Mouse (Mus musculus) cerebellum, adult 8-10 months (tissue): Measurements from ENCODE around the gene Il31.
"Not testable (repeated sequence)": the region's sequence is repeated elsewhere in the genome, so short reads cannot be mapped to it uniquely, and the experiment has no call there.

ENCODE experiments used
- DNase-seq: peaks from one replicate; pipeline ENCODE4 v3.0.0; 2022

The Il31 gene

DNA sequence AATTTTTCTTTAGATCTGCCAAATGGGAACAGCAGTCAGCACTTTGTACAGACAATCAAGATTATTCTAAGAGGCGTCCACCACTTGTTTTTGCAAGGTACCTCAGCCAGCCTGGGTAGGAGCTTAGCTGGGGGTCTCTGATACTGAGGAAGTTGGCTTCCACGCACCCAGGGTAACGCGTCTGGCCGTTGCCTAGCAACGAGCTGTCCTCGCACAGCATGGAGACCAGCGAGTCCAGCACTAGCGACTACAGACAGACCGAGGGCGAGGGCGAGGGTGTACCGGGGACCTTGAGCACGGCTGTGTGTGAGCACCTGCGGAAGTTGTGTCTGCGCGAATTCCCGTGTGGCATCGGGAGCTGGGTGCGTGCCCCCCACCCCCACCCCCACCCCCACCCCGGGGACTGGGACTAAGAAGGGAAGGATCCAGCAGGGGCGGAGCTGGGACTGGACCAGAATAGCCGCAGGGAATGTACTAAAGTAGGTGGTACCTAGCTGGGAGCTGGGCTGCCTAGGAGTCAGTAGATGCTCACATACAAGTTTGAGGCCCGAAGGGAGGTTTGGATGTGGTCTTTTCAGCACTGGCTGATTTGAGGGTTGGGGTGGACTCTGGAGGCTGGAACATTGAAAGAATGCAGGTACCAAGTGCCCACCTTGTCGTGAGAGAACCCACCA is at the start of gene Il31, which contains the start of gene Lrrc43:
TSS of gene Il31 (minus strand) at position 378 of the 674 bp plus-strand sequence.
TSS of gene Lrrc43 (plus strand) at position 194 of the 674 bp plus-strand sequence.
- DNase-seq, result no peak

DNA sequence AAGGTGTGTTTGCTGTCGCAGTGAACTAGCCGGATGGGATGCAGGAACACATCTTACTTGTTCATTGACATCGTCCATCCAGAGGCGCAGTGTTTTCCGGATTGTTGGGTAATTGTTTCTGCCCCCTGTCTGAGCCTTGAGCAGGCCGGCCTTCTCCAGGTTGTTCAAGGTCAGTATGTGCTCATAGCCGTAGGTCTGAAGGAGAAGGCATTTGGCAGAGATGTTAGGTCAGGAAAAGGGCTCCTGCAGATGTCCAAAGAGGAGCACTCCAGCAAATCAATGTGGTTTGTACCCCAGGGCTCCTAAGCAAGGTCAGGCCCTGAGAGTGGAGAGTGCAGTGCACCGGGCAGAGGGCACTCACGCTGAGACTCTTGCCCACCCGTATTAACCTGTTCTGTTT is 44.5 kb upstream of the Il31 start:
- peak; percentile 0 for DNase-seq

DNA sequence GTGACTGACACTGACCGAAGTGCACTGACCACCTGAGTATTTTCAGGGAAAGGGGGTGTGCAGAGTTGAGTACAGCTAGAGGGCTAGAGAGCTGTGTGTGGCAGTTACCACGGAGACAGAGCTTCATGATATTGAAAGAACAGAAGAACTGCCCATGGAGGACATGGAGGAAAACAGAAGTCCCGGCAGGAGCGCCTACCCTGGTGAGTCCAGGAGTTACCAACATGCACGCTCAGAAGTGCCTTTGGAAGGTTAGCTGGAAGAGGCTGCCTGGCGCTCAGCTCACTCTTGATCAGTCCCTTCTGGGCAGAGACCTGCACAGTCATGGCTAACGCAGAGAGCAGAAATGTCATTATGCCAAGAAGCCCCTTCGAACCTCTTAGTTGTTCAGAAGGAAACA is 40.8 kb upstream of the Il31 start:
- DNase-seq, result peak; percentile 1

DNA sequence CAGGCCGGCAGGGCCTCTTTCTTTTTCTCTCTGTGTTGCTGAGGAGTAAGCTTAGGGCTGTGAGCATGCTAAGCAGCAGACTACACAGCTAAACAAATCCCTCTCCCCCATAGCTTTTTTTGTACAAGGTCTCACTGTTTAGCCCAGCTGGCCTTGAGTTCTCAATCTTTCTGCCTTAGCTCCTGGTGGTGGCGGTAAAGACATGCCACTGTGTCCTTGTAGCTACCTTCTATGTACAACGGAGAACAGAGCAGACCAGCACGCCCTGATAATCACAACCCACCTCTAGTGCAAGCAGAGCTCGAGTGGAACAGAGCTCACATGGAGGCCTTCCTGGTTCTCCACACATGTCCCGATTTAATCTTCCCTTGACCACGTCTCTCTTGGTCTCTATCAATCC is 39.4 kb upstream of the Il31 start:
- peak; percentile 0 for DNase-seq

DNA sequence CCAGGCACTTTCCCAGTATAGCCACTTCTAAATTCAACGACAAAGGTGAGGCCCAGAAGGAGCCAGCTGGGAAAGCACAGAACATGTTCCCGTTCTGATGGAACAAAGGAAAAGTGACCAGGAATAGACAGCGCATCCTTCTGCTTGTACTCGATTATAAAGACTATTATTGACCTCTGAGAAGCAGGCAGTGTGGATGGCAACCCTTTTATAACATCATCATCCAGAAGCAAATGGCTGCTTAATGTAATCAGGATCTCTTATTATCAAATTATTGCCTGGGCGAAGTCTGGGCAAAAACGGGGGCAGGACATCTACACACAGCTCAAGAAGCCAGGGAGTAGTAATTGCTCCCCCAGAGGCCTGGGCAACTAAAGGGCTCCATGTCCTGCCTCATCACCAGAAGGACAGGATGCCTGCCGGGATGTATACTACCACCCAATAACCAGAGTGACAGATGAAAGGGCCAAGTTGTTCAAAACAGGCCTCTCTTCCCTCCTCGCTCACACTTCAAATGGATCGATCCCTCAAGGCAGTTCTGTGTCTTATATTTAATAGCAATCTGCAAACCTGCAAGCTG is 36.7 kb upstream of the Il31 start:
- peak; percentile 1 for DNase-seq

DNA sequence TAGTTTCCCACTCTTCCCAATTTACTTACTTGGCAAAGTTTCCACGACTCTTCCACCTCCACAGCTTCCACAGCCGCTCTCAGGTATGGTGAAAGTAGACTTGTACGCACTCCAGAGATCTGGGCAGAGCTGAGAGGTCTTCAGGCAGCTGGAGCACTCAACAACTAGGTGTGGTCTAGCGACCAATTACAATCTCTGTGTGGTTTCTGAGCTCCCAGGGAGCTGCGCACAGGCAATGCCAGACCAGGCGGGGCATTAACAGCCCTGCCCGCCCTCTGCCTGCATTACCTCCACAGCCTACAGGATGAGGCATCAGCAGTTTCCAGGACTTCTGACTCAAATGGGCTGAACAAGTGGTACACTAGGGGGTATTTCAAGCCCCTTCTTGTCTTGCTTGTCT is 36.0 kb upstream of the Il31 start, which contains the start of gene Gm49027:
TSS of gene Gm49027 (minus strand) at position 208 of the 400 bp plus-strand sequence.
- DNase-seq, result peak; percentile 8

DNA sequence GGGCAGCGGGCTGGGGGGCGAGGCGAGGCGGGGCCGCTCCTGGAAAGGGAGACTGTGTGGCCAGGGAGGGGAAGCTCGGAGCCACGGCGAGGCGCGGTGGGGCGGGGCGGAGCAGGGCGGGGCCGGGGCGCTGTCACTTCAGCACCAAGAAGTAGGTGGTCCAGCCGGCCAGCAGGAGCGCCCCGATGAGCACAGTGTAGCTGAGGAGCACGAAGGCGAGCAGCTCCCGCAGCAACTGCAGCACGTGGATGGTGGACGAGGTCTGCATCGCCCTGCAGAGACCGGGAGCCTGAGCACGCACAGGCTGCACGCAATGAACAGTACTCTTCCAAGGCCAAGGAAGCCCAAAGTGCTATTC is 35.1 kb upstream of the Il31 start:
- DNase-seq, result no peak

DNA sequence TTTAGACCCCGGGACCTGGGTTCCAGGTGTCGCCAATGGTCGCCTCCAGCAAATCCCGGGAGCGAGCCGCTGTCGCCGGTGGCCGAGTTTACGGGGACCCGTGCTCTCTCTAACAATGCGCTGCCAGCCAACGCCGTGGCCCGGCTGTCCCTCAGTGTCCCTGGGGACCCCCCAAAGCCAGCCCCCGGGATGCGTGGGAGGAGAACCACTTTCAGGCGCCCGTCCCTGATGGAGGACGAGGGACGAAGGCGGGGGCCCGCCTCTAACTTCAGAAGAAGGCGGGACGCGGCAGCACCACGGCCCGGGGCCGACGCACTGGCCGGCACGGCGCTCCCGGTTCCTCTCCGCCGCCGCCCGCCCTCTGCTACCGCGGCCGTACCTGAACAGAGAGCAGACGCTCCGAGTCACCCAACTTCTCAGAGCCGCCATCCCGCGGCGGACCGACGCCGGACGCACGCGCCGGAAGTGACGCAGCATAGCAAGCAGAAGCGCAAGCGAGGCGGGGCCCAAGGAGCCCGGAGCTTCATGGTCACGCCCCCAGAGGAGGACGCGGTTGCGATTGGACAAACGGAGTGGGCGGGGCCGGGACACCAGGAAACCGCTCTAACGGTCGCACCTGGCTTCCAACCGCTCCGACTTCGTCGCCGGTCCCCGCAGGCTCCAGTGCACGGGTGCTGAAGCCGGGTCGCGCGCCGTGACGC is 34.6 kb upstream of the Il31 start, which contains the start of gene Diablo:
TSS of gene Diablo (minus strand) at position 485 of the 701 bp plus-strand sequence.
- DNase-seq, result peak; percentile 96

DNA sequence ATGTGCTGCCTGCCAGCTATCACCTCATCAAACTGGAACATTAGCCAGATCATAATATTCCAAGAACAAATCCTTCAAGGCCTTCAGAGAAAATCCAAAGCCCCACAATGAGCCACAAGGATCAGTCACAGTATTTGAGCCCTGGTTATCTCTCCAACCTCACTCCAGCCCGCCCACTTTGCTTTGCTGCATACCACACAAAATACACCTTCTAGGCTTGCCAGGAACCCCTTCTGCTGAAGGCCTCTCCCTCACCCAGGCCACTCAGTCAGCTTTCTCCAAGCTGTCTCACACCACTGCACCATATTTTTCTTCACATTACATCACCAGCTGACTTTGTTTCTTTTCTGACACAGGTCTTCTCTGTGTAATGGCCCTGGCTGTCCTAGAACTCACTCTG is 32.9 kb upstream of the Il31 start:
- no peak for DNase-seq

DNA sequence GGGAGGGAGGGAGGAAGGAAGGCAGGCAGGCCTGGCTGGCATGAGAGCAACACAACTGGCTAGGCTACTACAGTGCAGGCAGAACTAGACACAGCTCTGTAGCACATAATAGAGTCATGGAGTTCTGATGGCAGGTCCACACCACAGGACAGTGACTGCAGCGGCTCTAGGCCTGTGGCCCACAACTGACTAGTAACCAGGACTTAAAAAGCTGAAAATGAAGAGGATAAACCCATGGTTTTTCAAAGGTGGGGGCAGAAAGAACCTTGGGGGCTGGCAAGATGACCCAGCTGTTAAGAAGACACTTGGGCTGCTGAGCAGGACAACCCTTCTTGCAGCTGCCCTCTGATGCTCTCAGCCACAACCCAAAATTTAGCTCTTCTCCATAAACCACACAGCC is 32.3 kb upstream of the Il31 start:
- DNase-seq, result no peak

DNA sequence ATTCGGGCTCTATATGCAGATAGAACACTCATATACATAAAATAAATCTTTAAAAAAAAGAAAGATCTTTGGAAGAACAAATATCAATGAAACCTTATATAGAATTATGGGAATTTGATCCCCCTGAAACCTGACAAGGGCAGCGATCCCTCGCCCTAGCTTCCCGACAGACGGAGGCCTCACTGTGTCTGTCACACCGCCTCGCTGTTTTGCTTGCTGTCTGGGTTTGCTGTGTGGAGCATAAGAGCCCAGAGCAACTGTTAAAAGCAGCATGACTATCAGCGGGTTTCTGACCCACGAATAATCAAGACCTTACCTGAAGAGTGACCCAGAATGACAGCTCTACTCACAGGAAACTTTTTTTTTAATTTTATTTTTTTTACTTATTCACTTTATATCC is 31.4 kb upstream of the Il31 start:
- DNase-seq, result no peak

DNA sequence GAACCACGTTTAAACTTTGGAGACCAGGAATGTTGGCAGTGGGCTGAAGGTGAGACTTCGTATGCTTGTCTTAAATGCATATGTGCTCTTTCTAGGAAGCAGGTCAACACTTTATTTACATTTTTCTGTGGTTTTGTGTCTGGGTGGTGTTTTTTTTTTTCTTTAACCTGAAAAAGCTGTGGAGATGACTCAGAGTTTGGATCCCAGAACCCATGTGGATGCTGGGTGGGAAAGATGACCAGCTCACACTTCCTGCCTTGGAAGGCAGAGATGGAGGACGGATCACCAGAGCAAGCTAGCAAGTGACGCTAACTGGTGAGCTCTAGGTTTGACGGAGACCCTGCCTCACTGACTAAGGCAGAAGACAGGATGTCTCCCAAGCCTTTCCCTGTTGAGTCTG is 25.6 kb upstream of the Il31 start:
- DNase-seq, result no peak

DNA sequence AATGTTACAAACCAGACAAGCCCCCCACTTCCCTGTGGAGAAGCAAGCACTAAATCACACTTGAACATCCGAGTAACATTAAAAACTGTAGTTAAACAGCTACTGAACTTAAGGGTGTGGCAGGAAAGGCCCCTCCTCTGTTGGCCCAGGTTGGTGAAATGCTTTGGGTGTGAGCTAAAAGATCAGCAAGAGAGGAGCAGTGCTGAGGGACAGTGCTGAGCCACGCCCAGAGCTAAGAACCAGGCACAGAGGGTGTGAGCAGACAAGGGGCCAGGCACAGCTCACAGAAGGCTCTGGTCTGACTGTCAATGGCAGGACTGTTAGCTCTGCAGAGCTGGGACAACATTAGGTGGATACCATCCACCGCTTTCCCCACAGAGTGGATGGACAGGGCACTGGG is 22.8 kb upstream of the Il31 start:
- DNase-seq, result no peak

DNA sequence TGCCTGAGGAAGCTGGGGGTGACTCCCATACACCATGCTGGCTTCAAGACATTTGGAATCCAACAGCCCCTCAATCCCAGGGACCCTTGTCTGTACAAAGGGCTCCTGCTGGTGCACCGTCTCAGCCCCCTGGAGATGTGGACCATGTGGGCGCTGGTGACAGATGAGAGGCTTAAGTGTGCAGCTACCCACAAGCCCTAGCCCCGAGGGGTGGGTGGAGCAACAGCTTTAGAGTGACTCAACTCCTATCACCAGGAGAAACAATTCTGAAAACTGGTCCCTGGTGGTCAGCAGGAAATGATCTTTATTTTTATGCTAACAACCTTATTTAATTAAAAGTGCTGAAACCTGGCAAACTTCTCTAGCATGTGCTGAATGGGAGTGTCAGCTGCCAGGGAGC is 22.1 kb upstream of the Il31 start:
- not testable (repeated sequence) for DNase-seq

DNA sequence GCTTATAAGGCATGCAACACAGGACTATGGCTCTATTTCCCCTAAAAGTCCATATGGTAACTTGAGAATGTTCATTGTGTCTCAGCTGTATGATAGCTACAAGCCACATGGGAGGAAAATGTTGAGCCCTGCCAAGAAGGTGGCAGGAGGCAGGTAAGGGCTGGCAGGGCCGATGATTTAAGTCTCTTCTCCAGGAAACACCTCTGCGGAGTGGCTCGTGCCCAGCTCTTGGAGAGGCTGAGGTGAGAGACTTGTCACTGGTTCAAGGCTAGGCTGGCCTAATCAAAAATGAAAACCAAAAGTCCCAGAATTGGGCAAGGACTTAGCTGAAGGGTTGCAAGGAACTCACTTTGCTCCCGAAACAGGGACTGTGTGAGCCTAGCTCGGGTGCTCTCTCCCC is 20.9 kb upstream of the Il31 start, which contains the start of gene B3gnt4:
TSS of gene B3gnt4 (plus strand) at position 301 of the 400 bp plus-strand sequence.
- DNase-seq, result no peak

DNA sequence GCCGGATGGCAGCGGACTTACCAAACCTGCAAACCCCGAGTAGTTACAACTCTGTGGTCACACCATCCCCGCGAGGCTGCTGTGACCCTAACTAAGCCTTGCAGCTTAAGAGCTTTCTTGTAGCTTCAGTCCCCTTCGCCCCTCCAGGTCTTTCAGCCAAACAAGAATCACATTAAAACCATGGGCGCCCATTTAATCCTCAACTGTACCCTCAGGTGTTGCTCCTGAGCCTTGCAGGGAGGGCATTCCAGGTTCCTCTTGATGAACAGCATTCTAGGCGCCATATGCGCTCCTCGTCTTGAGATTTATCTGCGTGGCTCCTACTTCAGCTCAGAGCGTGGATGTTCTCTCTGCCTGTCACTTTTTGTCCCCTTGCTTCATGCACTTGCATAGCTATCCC is 19.6 kb upstream of the Il31 start:
- no peak for DNase-seq

DNA sequence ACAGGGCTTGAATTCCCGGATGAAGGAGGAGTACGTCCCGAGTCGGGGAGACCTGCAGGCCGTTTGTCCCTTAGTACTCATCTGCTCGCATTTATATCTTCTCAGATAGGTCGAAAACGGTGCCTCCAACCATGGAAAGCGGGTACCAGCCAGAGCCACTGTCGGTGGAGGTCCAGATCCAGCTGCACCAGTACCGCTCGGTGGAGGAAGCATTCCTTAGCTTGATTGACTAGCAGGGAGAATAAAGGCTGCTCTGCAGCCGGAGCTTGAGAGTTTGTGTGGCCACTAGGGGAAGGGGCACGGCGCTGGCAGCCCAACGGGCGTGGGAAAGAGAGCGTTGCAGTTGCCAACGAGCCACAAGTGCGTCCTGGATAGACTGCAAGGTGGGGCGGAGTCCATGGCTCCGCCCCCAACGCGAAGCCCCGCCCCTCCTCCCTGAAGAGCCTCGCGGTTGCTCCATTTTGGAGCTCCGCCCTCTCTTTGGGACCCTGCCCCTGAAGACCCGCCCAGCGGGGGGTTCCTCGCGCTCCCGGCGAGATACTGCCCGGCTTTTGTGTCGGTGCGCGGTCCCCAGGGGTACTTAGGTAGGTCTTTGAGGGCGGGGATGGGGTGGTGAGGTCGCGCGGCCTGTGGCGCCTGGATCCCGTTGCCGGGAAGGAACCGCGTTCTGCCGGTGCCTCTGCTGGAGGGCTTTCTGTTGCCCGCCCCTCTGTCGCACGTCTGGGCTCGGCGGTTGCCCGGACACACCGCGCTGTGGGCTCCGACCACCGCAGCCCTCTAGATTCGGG is 18.8 kb upstream of the Il31 start:
- peak; percentile 56 for DNase-seq

DNA sequence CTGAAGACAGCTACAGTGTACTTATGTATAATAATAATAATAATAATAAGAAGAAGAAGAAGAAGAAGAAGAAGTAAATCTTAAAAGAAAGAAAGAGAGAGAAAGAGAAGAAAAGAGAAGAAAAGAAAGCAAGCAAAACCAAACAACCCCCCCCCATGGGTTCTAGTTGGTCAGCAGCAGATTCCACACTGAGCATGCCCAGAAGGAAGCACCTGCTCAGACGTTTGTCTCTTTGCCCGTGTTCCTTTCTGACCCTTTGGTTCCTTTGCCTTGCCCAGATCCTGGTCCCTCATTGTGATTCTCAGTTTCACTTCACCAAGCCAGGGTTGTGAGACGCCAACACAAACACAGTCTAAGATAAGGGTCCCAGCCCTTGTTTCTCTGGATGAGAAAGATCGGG is 12.7 kb upstream of the Il31 start:
- no peak for DNase-seq

DNA sequence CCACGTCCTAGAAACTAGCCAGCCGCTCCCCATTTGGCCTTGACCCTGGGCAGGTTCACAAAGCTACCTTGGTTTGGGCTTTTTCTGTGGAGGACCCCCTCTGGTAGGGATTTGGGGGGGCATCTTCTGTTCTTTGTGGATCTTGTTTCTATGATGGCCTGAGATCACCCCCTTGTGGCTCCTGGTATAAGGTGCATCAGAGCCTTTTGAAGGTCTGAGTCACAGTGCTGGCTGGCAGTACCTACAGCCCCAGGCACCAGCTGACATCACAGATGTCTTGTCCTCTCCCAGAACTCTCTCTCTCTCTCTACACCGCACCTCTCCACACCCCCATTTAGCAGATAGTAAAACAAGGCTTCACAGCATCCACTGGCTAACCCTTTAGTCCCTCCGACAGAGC is 10.4 kb upstream of the Il31 start:
- peak; percentile 57 for DNase-seq

DNA sequence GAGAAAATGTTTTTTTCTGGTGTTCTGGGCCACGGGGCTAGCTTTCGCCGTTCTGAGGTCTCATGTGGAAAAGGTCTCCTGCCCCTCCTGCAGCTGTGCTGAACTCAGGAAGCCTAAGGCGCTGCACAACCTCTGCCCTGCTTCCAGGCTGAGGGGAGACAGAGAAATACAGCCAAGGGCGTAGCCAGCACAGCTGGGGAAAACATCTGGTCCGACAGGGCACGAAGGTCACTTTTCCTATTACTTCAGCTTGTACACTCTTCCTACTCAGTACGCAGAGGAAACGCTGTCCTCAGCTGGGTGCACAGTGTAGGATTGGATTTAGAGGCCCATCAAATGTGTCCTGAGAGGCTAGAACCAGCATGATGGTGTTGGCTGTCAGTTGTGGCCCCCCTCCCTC is 646 bp upstream of the Il31 start:
- DNase-seq, result no peak

DNA sequence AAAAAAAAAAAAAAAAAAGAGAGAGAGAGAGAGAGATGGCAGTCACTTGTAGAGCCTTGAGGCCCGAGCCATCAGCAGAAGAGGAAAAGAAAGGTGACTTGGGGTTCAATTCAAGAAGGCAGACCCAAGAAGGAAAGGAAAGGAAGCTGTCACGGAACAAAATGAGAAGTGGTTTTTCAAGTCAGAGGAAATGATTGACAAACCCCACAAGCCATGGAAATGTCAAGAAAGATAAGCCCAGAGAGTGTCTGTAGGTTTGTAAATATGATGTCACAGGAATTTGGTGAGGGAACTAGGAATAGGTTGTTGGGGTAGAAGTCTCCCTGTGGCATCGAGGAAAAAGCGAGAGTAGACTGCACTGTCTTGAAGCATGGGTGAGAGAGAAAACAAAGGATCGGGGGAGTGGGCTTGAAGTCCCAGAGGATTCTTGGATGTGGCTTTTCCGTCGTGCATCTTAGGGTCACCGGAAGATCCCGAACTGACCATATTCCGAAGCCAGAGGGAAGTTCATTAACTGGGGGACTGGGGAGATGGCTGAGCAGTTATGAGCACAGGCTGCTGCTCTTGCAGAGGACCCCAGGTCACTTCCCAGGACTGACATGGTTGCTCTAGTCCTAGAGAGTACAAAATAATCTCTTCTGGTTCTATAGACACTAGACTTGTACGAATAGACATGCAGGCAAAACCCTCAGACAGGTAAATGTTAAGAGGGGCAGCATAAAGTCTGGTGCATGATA is 1.5 kb downstream of the Il31 start:
- DNase-seq, result no peak

DNA sequence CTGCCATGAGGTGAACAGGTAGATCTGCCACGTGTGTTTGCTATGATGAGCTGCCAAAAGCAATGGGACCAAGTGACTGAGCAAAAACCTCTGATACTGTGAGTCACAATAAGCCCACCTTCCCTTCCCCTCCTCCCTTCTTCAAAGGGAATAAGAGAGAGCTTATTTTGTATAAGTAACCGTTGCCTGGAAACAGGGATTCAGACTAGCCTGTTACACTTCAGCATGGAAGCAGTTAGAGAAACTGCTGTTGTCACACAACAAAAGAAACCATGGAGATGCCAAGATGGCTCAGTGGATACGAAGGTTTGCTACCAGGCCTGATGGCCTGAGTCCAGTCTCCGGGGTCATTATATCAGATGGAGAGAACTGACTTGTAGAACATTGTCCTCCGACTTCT is 15.5 kb downstream of the Il31 start:
- no peak for DNase-seq
